Mouse (Mus musculus): ENCODE data around the gene Erbb2.

The Erbb2 gene

DNA sequence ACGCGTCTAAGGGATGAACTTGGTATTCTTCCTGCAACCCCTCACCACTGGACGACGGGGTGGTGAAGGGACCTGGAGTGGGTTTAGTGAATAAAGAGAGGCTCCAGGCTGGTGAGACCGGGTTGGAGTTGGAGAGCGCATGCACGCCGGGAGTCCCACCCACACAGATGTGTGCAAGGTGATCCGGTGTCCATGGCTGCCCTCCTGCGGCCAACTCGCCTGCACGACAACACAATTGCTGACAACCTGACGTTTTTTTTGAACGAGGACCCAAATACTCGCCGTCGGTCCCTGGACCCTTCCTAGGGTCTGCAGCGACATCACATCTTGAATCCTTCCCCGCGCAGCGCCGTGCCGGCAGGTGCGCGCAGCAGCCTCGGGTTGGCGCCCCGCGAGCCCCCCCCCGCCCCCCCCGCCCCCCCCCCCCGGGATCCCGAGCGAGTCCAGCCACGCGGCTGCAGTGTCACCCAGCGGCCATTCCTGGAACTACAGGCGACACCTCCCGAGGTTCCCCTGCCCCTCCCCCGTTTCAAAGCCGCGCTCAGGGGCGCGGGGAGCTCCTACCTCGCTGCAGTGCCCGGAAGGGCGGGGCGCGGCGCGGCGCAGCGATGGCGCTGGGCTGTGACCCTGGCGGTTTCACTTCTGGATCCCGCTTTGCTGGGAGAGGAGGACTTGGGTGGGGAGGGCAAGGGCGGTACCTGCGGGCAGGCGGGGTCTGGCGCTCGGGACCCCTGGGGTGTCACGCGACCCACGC, 45.3 kb downstream of the Erbb2 start:
- peak; percentile 90 for DNase-seq (ENCODE audit: low read depth, low spot score)

DNA sequence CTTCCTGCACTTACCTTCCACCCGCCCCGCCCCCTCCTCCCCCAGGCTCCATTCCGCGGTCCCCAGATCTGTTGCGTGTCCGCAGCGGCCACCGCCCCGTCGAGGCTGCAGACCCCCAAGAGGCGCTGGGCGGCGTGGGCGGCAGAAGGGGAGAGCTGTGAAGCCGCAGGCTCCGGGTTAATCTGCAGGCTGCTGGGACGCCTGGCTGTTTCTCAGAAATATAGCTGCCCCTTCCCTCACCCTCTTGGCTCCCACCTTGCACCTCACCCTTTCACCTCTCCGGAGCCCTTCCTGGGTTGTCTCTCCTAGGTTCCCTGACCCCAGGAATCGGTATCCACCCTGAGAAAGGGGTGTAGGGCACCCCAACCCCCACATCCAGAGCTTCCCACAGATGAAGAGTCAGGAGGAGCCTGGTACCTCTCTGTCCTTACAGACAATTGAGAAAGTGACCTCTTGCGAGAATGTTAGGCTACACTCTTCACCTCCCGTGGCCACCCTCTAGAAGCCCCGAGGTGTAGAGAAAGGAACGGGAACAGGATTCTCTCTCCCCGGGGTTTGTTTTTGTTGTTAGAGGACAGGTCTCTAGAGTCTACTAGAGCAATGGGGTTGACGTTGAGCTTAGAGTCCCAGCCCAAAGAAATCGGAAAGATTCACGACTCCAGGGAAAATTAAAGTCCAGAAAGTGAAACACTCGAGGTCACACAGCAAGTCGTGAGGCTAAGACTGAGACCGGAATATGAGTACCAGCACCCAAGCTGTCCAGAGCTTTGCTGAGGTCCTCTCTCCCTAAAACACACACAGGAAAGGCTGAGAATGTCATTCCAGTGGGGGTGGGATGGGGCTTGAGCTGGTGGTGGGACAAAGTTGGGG, 46.1 kb downstream of the Erbb2 start:
- DNase-seq (ENCODE audit: low read depth, low spot score): no peak

DNA sequence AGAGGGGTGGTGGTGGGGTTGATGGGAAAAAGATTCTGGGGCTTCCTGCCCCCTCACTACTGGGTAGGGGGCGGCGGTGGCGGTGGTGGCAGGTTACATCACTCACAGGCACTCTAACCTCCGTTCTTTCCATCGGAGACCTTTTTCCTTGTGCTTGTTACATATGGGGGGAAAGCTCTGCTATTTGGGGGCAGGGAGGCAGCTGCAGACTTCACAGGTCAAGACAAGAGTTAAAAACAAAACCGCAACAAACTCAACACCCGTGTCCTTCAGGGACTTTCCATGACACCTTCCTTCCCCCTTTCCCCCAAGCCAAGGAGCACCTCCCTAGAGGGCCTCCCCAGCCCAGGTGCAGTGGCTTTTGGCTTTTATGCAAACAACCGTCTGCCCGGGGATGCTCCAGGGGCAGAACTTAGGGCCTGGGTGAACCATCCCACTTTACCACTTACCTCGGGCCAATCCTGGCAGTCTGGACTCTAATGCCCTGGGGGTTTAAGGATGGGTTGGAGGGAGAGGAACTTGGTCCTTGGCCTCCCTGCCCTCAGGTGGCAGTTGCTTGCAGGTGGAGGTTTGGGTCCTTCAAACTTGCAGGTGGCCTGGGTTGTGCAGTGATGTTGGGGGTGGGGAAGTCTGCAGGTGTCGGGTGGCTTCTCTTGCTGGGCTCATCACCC, 46.9 kb downstream of the Erbb2 start:
- DNase-seq (ENCODE audit: low read depth, low spot score): no peak

DNA sequence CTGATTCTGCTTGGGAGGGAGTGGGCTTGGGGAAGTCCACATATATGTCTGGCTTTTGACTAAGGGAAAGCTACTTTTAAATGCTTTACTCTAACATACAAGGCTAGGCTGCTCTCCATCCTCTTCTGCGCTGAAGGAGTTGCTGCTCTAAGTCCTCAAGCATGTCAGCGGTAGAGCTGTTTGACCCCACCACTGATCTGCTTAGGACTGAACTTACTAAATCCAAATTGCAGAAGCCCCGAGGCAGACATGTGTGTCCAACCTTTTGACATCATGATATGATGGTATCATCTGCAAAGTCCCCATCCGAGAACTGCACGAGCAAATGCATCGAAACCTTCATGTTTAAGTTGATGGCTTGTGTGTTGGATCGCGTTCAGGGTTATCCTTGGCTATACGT, 47.6 kb downstream of the Erbb2 start:
- DNase-seq (ENCODE audit: low read depth, low spot score): no peak

DNA sequence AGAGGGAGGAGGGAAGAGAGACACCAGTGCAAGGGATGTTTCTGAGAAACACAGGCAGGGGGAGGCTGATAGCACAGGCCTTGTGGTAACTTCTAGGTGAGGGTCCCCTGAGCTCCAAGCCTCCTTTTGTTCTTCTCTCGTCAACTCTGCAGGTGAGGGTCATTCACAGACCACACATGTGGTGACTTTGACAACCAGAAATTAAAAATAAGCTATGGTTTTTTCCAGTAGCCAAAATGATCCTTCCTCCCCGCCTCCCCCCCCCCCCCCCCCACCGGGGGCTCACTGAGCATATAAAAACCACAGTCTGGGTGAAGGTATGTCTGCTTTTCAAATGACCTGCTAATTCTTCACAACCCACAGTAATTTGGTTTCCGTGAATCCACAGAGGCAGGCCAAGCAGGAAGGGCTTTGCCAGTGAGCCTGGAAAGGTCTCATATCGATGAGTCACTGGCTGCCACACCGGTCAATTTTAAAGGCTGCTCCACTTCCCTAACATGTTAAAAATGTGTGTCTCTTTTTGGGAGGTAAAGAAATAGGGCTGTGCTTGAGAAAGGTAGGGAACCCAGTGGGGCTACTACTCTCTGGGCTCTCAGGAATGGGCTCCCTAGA, 48.9 kb downstream of the Erbb2 start:
- DNase-seq (ENCODE audit: low read depth, low spot score): no peak

DNA sequence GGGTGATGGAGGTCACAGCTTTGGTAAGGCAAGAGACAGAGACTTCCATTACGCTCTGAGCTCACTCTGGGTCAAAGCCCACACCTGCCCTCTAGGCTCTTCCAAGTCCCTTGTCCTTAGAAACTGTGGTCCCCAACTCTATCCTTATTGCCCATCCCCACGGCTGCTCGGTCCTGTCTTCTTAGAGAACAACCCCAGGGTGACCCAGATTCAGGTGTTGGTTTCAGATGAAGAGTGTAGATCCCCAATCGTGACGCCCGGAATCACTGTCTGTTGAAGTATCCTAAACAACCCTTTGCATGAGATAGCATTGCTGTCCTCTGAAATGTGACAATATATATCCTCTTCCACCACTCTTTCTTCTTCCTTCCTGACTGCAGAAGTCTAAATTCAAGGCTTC, 50.0 kb downstream of the Erbb2 start:
- no peak for DNase-seq (ENCODE audit: low read depth, low spot score)

DNA sequence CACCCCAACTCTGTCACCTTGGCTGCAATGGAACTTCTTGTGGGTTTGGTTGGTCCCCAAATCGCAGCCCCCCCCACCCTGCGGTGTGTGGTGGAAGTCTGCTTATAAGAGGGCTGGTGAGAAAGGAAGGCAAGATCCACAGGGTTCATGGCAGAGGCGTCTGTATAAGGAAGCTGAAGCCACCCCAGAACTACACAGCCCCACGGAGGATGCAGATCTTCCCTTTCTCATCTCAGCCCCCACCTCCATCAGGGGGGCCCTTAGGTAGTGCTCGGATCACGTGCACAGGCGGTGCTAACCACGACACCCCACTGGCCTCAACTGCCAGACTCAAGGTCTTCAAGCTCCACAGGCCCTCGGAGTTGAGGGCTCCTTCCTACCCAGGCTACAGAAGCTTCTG, 51.6 kb downstream of the Erbb2 start:
- no peak for DNase-seq (ENCODE audit: low read depth, low spot score)

DNA sequence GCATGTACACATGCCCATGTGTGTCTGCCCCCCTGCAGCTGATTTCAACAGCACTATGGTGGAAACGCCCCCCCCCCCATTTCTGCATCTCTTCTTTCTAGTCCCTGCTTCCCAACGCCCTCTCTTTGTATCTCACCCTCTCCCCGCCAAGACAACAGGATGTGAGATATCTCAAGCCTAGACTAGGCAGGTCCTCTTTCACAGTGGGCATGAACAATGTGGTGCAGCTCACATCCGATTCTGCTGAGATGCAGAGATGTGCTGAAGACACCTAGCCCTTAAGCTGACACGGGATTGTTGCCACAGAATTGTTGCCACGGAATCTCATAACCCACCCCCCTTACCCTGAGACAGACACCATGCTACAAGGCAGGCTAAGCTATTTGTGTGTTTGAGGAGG, 52.2 kb downstream of the Erbb2 start:
- DNase-seq (ENCODE audit: low read depth, low spot score): no peak

DNA sequence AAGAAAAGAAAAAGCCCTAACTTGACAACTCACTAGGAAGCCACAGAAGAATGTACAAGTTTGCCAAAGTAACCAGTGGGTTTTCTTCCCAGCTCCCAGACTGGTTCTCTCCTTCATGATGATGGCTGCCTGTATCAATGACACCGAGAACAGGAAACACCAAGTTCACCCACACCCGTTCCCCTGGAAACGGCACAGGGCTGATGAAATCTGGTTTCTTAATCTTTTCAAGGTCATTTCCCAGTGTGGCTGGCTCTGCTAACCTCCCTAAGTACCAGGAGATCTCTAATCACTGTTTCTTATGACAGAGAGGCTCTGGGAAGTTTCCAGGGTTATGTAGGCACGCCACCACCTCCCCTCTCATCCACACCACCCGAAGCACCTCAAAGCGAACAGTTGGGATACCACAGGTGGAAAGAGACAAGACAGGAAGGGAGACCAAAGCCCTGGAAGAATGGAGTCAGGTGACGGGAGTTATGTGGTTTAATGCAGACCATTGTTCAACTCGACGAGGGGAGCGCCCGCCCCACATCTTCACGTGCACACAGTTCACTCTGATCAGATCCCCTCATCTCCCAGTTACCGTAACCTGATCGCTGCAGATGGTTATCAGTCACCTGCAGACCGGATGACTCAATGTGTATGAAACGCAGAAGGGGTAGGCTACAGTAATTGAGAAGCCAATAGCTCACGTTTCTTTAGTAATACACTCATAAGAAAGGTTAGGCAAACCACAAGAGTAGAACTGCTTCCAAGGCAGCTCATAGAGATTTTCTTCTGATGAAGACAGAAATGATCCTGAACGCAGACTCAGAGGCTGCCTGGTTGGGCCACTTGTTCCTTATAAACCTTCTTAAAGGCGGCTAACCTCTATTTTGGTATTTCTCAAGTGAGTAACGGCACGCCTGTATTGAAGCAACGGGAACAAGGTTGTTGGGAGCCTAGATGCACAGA, 57.8 kb downstream of the Erbb2 start:
- no peak for DNase-seq (ENCODE audit: low read depth, low spot score)

DNA sequence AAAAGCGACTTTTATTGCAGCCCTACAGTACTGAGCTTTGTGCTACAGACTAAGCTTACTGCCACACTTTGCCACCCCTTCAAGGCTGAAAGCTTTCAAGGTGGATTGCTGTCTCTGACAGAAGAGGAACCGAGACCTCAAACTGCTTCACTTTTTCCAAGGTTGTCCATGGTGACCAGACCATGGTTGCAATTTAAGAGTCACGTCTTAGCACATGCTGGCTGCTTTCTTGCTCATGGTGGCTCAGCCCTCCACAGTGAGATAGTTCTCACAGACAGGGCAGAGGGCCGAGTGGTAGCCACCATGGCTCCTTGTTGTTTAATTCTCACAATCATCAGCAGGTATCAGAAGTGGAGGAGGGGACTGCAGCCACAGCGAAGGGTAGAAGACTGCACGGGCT, 58.5 kb downstream of the Erbb2 start:
- no peak for DNase-seq (ENCODE audit: low read depth, low spot score)

DNA sequence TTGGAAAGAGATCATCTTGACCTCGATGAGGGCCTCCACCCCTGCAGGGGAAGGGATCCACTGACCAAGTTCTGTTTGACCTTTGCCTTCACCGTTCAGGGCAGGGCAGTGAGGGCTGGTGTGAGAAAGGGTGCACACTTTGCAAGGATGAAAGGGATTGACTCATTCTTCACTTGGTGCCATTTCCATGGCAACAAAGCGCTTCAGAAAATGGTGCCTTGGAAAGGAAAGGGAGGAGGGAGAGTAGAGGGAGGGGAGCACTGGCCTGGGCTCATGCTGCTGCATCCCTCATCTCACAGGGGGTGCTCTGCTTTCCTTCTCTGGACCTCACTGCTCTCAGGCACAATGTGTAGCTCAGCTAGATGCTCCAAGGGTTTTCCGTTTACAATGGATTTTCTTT, 60.4 kb downstream of the Erbb2 start:
- peak; percentile 37 for DNase-seq (ENCODE audit: low read depth, low spot score)

DNA sequence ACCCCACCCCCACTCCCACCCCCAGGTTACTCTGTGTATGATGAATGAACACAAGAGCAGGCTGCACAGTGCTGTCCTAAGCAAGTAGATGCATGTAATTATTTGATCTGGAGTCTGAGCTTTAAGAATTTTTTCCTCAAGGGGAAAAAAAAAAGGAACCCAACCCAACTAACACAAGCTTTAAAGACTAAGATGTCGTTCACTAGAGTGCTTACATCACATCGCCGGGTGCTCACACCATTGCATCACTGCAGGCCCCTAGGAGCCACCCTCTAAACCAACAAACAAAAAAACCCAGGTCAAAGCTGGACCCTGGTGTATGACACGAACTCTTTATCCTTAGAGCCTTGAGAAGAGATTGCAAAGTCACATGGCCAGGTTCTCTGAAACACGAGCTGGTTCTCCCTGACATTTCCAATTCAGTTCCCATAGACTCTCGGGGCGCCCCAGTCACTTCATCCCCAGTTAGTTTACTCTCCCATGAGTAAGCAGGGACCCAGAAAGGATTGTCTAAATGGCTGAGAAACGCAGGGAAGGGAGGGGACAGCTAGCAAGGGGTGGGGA, 61.7 kb downstream of the Erbb2 start:
- no peak for DNase-seq (ENCODE audit: low read depth, low spot score)

DNA sequence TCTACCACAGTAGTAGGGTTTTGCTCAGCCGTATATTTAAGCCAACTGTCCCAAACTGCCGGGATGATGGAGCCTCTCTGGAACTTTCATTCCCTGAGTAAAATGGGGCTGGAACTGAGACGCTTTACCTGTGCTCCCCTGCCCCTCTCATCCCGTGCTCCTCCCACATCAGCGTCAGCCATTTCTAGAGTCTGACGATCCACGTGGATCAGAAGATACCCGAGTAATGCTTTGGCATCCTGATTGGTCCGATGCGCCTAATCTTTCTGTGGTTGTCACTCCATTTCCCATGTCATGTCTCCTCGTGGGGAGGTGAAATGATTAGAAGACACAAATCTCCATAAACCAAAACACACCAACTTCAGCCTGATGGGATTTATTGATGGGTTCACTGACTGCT, 62.7 kb downstream of the Erbb2 start:
- DNase-seq (ENCODE audit: low read depth, low spot score): no peak

DNA sequence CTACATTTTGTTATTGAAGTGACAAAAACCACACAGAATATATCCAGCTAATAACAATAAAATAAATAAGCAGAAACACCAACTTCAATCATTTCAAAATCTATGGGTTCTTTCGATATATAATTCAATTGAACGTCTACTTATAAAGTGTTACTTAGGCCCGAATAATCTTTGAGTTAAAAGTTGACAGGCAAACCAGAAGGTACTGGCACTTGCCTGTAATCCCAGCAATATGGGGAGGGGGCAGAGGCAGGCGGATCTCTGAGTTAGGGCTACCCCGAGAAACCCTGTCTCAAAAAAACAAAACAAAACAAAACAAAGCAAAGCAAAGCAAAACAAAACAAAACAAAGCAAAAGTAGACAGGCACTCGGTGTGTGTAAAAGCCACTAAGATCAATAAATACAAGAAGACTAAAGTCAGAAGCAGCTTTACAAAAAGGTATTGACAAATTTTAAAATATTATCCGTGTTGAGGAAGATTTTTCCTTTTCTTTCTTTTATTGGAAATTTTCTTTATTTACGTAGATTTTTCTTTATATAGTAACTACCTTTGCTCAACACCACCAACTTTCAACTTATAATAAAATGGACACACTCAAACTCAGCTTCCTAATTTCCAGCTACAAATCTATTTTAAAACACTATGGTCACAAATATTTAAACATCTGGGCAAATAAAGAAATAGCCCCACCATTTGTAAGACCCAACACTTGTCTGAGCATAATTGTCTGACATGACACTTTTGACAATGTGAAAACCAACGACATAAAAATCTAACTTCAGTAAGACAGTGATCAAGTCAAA, 63.6 kb downstream of the Erbb2 start:
- DNase-seq (ENCODE audit: low read depth, low spot score): no peak

DNA sequence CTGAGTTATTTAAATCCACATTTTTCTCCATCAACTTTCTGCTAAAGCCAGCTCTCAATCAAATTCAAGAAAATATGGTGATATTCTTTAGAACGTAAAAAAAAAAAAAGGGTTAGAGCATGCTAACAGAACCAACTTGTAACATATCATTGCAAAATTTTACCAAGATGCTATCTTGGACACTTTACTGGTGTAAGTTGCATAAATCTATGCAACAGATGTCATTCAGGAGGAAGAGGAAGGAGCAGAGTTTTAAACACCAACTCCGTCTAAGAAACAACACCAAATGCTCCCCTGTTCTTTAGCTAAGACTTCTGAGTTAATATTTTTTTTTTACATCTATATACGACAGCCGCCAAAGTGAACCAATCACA, 64.2 kb downstream of the Erbb2 start:
- no peak for DNase-seq (ENCODE audit: low read depth, low spot score)

DNA sequence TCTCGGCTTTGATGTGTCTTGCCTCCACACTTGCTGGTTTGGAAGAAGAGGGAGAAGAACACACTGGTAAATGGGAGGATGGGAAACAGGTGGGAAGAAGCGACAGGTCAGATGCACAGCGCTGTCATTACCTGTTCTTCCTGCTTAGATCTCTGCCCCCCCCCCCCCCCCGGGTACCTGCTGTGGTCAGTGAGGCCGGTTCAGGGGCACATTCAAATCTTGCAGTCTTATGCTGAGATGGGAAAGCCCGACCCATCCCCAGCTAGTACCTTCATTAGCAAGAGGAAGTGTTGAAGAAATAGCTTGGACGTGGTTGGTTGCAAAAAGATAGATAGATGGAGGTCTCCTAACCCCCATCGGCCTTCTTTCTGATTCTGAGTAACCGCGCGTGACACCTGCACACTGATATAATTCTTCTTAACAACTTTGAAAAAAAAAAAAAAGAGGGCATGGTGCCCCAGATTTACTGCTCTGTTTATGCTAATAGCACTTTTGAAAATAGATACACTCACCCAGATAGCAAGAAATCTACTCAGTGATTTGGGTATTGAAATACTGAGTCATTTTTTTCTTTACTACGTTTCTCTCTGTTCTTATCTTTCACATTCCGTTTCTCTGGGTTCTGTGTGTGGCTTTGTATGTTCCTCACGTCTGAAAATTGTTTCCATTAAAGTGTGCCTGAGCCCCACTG, 64.9 kb downstream of the Erbb2 start:
- DNase-seq (ENCODE audit: low read depth, low spot score): no peak

DNA sequence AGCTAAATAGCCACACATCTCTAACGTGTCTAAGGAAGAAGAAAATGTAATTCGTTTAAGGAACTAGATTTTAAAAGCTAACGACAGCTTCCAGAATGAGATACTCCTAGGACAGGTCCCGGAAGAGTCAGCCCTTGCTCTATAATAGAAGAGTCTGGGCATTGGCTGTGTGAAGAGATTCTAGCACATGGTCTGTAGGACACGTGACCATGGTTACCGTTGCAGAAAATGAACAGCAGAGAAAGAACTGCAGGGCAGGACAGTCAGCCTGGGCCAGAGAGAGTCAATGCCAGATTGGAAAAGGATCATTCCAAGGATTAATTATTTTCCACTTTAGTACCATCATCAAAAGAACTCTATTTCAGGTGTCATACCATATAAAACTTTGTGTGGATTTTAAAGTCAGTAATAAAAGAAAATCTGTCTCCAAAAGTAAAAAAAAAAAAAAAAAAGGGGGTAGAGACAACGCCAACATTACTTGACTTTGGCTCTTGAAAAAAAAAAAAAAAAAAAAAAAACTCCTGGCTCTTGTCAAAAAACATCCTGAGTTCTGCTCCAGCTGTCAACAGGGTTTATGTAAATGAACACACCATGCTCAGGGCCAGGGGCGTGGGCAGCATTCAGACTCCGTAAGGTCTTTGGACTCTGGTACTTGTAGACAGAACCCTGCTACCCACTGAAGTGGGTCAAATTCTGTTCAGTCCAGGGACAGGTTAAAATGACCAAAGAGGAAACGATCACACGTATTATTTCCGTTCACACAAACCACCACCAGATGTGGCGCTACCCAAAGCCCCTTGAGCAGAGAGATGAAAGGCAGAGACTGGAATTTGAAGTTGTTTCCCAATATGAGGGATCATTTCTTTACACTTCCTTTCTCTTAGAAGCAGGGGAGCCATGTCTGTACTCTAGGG, 67.0 kb downstream of the Erbb2 start:
- DNase-seq (ENCODE audit: low read depth, low spot score): no peak

DNA sequence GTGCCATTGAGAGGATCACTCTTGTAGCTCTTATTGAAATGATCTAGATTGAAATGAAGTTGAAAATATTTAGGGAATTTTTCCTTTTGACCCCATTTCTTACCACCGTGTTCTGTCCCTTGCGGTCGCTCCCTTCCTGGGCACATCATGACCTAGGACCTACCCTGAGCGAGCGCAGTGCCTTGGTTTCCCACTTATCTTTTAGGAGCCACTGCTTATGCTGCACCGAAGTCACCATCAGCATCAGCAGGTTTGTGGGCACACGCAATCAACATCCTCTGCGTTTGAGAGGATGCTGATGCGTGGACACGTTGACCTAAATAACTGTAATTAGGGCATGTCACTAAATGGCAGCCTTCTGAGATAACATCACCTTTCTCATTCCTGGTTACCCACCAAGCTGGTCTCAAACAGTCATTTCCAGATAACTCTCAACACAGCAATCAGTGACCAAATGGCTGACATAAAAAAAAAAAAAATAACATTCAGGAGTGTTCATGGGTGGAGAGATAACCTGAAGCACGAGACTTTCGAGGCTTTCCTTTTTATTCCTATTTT, 67.7 kb downstream of the Erbb2 start:
- no peak for DNase-seq (ENCODE audit: low read depth, low spot score)

Measured in brain, adult 2 months (tissue).